15 mouse cellular contexts compared by ENCODE assay signal in the genomic region with DNA sequence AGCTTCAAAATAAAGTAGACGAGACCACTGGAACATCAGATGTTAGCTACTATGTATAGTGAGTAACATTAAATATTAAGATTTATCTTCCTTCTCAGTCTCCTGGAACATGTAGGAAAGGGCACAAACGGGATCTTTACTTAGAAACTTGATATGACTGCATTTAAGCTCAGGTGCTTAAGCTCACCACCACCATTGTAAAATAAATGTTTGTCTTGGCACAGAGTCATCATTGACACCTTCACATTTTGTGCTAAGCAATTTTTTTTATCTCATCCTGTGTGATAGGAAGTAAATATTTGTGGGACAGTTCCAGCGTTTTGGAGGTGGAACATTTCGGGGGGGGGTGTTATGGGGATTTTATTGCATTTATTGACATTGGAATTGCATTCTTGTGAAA.
"Had no signal": no experiment of that assay in that cellular context is flagged by ENCODE, and none has a peak within 500 bp of the region (broad histone marks: within the 10 kb centered on the region; RNA-seq: fewer than 3 reads in every experiment).

No protein-coding gene starts in this region.

- H3K4me2 ChIP-seq: hindbrain, embryonic 15.5 days; limb, embryonic 13.5 days; liver, embryonic 11.5 days; neural tube, embryonic 12.5 days had no signal

- H3K4me3 ChIP-seq: hindbrain, embryonic 15.5 days; layer of hippocampus, adult 2 months; limb, embryonic 13.5 days; midbrain, embryonic 10.5 days; neural tube, embryonic 12.5 days had no signal

- H3K9ac ChIP-seq: hindbrain, embryonic 15.5 days; limb, embryonic 13.5 days; neural tube, embryonic 12.5 days had no signal

- DNase-seq: kidney, adult 18-20 months; kidney, postnatal 10 days; kidney, postnatal 4 days; midbrain, embryonic 14.5 days; retina, postnatal 1 day; right cerebral cortex, postnatal 4 days; spleen, adult 18-20 months; thymus, adult 18-20 months; thymus, postnatal 14 days had no signal

- H3K27ac ChIP-seq: hindbrain, embryonic 15.5 days; layer of hippocampus, adult 2 months; limb, embryonic 13.5 days; midbrain, embryonic 10.5 days; neural tube, embryonic 12.5 days had no signal

- H3K27me3 ChIP-seq: hindbrain, embryonic 15.5 days; limb, embryonic 13.5 days; neural tube, embryonic 12.5 days had no signal

- H3K36me3 ChIP-seq: hindbrain, embryonic 15.5 days; limb, embryonic 13.5 days; midbrain, embryonic 10.5 days; neural tube, embryonic 12.5 days had no signal

- H3K4me1 ChIP-seq: hindbrain, embryonic 15.5 days; limb, embryonic 13.5 days; midbrain, embryonic 10.5 days; neural tube, embryonic 12.5 days had no signal

- H3K9me3 ChIP-seq: hindbrain, embryonic 15.5 days; limb, embryonic 13.5 days; midbrain, embryonic 10.5 days; neural tube, embryonic 12.5 days had no signal
